Mouse (Mus musculus): ENCODE measurements around the gene Kif21b.

- TF ChIP-seq CHD2 (IDR thresholded peaks at IDR 0.05; ENCODE audit: low read depth, low read length) (no peak), HCFC1 (IDR thresholded peaks at IDR 0.05; ENCODE audit: borderline replicate concordance, insufficient read depth, low read length) (no peak)
Observed at GRCm38 (mm10) chr1:136089368-136090165, 41.6 kb upstream of the Kif21b start.
